Mouse (Mus musculus): ENCODE results near the gene Aipl1. TPM values are rescaled to one million over a fixed set of nuclear protein-coding genes. Genes with fewer than 3 reads are reported as not detected.
A peak's percentile ranks its signal among the peaks of the same experiment; 100 is the strongest.

Aipl1 gene
- 0.18 TPM in 1 of 2 replicates, not detected in the other for total RNA-seq (2021)
- long read RNA-seq, result 0 reads

- no peak for DNase-seq
Measured at GRCm38 (mm10) chr11:72037409-72037808, at the start of gene Aipl1. Gene Aipl1 (minus strand): TSS chr11:72037509.

DNA sequence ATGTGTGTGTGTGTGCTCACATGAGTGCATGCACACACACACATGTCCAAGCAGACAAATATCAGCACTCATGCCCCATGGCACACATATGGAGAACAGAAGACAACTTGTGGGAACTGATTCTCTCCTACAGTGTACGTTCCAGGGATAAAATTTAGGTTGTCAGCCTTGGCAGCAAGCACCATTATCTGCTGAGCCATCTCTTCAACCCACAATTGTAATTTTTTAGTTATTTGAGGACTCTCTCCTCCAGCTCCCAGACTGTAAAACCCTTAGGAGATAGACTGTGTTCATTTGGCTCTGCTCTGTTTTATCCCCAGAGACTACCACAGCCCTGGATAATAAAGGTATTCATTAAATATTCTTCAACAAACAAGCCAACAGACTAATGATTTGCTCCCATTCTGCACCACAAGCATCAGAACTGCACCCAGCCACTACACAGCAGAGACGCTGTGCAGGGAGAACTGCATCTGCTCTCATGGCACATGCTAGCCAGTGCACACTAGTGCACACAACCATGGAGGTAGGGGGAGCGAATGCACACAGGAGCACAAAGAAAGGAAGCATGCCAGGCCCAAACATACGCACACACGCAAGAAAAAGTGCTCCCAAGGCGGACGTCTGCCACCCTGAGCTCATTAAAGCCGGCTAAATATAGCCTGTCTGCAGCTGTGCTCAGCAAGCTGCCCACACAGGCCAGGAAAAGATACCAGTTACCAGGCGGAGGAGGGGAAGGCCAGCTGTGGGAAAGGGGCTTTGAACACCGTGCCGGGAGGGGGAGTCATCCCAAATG is 49.1 kb upstream of the Aipl1 start:
- DNase-seq, result no peak

- no peak for DNase-seq
Measured at GRCm38 (mm10) chr11:72084337-72084736, 47.0 kb upstream of the Aipl1 start.

GRCm38 (mm10) chr11:72082601-72083000 is 45.3 kb upstream of the Aipl1 start:
- no peak for DNase-seq

- DNase-seq, result no peak
Measured at GRCm38 (mm10) chr11:72080461-72080860, 43.2 kb upstream of the Aipl1 start.

DNA sequence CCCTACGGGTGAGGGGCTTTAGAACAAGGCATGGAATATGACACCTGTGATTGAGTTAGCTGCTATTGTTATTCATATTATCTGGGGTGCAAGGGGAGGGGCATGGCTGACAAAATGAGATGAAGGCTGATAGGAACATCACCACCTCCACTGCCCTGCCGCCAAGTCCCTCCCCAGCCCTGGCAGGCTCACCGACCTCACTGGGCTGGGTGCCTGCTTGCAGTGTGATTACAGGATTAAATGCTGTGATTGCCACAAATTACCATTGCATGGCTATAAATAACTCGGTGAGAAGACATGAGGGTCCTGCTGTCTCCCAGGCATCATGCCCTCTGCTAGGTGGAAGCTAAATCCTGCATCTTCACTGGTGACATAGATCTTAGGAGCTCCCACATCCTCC is 41.3 kb upstream of the Aipl1 start:
- no peak for DNase-seq

DNA sequence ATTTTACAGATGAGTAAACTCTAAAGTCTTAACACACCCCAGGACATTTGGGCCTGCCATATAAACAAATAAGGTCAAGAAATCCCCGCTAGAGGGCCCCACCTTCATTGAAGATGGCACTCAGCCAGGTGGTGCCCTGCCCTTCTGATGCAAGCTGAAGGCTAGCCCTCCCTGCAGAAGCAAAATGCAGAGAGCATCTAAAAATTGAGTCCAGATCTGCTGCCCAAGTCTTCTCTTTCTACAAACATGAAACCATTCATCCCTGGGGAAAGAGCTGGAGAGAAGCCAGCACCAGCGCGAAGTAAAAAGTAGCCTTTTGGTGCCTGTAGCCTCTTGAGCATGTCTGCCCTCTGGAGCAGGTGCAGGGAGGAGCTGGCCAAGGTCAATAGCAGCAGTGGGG is 40.7 kb upstream of the Aipl1 start:
- peak; percentile 12 for DNase-seq

- DNase-seq, result no peak
Measured at GRCm38 (mm10) chr11:72074230-72074629, 36.9 kb upstream of the Aipl1 start.

DNA sequence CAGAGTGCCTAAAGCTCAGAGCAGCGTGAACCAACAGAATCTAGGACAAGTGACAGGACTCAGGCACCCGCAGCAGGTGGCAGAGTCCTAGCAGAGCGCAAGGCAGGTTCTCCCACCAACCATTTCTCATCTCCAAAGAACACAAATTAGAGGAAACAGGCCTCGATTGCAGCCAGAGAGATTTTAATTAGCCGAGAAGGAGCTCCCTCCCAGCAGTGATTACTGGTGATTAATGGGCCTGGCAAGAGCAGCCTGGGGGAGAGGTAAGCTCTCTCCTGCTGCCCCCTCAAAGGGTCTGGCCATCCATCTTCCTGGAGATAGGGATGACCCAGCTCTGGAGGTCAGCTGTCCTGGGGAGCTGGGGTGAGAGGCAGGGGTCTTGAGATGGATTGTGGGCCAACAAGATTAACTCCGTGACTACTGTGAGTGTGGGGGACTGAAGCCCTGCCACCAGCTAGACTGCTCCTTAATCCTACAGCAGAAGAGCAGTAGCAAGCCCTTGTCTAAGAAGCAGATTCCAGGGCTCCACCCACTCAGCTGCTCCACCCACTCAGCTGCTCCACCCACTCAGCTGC is 35.1 kb upstream of the Aipl1 start:
- no peak for DNase-seq

DNA sequence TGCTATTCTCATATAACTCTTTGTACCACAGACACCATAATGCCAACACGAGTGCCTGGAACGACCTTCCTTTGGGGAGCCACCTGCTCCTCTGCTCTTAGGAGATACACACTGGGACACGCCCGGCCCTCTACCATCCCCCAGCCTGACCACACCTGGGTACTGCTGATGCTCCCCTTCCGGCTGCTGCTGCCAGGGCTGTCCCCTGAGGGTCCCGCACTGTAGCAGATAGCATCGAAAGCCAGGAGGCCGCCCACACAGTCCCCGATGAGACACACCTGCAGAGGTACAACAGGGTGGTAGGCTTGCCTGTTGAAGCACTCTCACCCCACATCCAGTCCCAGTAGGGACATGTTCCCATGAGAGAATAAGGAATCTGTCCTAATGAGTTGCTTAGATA is 33.4 kb upstream of the Aipl1 start:
- no peak for DNase-seq

- DNase-seq, result no peak
Measured at GRCm38 (mm10) chr11:72068026-72068425, 30.7 kb upstream of the Aipl1 start.

DNA sequence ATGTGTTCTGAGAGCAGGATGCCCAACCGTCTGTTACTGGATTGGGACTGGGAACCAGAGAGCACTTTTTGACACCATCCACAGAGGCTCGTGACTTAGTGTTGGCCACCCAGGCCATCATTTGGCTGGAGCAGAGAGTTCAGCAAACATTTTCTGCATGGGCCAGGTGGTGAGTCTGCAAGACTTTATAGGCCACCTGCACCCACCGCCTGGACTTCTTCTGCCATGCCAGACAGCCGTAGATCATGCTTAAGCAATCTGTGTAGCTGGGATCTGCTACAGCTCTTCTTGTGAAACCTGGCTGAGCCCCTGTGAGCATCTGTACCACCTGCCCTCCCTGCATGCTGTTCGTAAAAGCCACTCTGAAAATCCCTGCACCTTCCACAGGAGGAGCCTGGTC is 30.0 kb upstream of the Aipl1 start:
- no peak for DNase-seq

DNA sequence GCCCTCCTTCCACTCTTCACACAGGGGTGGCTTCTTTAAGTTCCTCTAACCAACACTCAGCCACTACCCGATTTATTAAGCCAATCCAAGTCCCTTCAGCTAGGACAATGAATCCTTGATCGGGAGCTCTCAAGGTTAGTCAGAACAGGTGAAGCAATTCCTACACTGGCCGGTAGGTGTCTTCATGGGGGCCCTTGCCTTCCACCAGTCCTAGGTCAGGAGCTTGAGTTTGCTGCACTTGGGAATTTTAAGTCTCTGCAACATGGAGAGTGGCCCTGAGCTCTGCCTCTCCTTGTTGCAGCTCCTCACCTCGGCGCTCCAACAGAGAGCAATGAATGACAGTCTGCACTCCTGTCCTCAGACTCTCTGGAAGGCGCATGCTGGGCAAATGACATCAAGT is 29.0 kb upstream of the Aipl1 start:
- DNase-seq, result no peak

DNA sequence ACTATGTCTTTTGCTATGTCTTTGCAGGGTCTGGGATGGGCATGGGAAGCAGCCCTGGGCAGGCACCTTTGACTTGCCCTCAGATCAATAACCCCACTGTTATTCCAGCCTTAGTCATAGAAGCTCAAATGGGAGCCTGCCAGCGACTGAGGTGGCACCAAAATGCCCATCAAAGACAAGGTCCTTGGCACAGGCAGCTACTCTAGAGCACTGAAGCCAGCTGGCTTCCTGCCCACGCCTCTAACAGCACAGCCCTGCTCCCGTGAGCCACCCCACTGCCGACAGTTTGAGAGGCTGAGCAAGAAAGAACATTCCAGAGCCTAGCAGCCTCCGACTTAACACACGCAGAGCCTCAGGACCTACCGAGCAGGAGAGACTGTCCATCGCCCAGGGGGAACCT is 27.8 kb upstream of the Aipl1 start:
- DNase-seq, result peak; percentile 85

DNA sequence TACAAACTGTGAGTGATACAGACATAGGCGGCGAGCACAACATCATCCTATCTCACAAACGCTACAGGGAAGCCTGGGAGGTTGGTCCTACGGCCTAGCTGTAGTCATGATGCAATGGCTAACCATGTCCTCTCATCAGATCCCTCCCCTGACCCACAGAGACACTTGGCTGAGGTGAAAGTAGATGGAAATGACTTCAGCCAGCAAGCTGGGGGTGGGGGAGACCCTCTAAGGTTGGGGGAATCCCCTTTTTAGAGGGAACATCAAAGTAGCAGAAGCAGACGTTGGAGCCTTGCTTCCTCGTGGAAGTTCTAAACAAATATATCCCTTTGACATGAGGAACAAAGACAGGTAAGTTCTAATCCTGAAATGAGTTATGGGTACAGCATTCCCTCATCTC is 27.1 kb upstream of the Aipl1 start:
- DNase-seq, result no peak

- DNase-seq, result no peak
Measured at GRCm38 (mm10) chr11:72061093-72061620, 23.8 kb upstream of the Aipl1 start.

GRCm38 (mm10) chr11:72060416-72060815 is 23.1 kb upstream of the Aipl1 start:
- DNase-seq, result no peak

- no peak for DNase-seq
Measured at GRCm38 (mm10) chr11:72057166-72057565, 19.9 kb upstream of the Aipl1 start.

GRCm38 (mm10) chr11:72055176-72055575 is 17.9 kb upstream of the Aipl1 start:
- DNase-seq, result no peak

DNA sequence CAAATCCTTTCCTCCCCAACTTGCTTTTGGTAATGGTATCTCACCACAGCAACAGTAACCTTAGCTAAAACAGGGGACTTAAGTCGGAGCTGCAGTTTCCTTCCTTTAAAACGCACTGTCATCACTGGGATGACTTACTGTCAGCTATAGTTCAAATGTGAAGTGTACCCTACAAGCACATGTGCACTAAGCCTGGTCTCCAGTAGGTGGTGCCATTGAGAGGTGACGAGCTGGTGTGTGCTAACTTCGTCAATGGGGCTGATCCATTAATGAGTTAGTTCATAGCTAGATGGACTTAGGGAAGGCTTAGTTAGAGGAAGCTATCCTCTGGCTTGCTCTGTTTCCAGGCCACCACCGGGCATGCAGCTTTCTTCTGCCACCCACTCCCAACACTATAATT is 15.3 kb upstream of the Aipl1 start:
- peak; percentile 75 for DNase-seq

- no peak for DNase-seq
Measured at GRCm38 (mm10) chr11:72052221-72052620, 14.9 kb upstream of the Aipl1 start.

- peak; percentile 34 for DNase-seq
Measured at GRCm38 (mm10) chr11:72050895-72051858, 13.9 kb upstream of the Aipl1 start.

Data from adrenal gland, postnatal 25 days (tissue).